Mouse (Mus musculus): ENCODE measurements at regions not wholly inside any gene's neighbourhood (a gene's known extent, or its start where the extent isn't known, plus 50 kb on each side); places are given as distances from the start of the nearest gene placed in this dataset.

DNA sequence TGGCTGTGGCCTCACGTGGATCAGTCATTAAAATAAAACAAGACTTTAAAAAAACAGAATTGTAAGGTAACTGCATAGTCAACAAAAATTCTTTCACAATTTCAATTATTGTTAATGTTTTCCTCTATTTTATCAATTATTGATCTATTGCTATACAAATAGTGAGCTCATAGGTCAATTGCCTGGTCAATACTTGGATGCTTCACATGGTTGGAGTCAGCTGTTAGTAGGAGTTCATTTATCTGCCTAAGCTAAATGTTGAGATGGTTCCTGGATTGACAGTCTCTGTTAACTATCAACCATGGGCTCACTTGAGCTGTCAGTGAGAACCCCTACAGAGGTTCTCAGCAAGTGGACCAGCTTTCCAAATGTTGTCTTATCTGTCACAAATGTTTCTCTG is 955.7 kb downstream of the Fam19a2 start:
- Histone ChIP-seq H3K36me3 (ENCODE audit: insufficient read depth, low read length) (no peaks in the 10 kb centered on the region), H3K4me3 (replicated peaks; ENCODE audit: low read depth, low read length) (no peak overlapping the region), H3K9me3 (replicated peaks; ENCODE audit: low read length) (no peaks in the 10 kb centered on the region), H3K9ac (ENCODE audit: low read depth, low read length) (no peak overlapping the region), H3K4me1 (replicated peaks; ENCODE audit: insufficient read depth, low read length) (no peaks in the 10 kb centered on the region), H3K27me3 (ENCODE audit: insufficient read depth, low read length) (no peaks in the 10 kb centered on the region), H3K27ac (no peak overlapping the region), H3K4me2 (ENCODE audit: low read length) (no peak overlapping the region)
- 86% methylated on average over 1 of the region's 1 CpGs for WGBS
- DNase-seq (ENCODE audit: low spot score) (no peak), ATAC-seq (replicated peaks; ENCODE audit: low FRiP score, low read depth) (no peak)
- TF ChIP-seq CTCF (IDR thresholded peaks at IDR 0.05; ENCODE audit: low read depth) = no peak

DNA sequence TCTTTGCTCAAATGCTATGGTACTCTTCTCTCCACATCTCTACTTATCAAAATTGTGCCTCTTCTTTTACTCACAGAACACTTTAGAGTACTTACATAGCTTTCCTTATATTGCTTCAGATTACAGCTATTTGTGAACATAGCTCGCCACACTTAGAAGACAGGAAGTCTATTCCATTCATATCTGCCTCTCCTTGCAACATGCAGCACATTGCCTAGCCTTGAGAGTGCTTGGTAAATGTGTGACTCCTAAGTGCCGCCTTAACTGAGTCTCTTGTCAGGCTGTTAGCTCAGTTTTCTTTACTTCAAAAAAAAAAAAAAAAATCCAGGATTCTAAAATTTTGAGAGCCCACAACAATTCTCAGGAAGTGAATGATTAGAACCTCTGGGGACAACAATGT is 958.3 kb downstream of the Fam19a2 start:
- no peak for ATAC-seq (replicated peaks; ENCODE audit: low FRiP score, low read depth)
- TF ChIP-seq CTCF (IDR thresholded peaks at IDR 0.05; ENCODE audit: low read depth) = no peak
- no peak for DNase-seq (ENCODE audit: low spot score)
- no peaks in the 10 kb centered on the region for H3K4me1 ChIP-seq (replicated peaks; ENCODE audit: insufficient read depth, low read length)
- H3K36me3 ChIP-seq (ENCODE audit: insufficient read depth, low read length) = no peaks in the 10 kb centered on the region
- WGBS = 68% methylated on average over 2 of the region's 2 CpGs
- H3K9me3 ChIP-seq (replicated peaks; ENCODE audit: low read length) = no peaks in the 10 kb centered on the region
- no peaks in the 10 kb centered on the region for H3K27me3 ChIP-seq (ENCODE audit: insufficient read depth, low read length)
- H3K9ac ChIP-seq (ENCODE audit: low read depth, low read length) = no peak overlapping the region
- H3K4me2 ChIP-seq (ENCODE audit: low read length) = no peak overlapping the region
- H3K27ac ChIP-seq = no peak overlapping the region
- H3K4me3 ChIP-seq (replicated peaks; ENCODE audit: low read depth, low read length) = no peak overlapping the region

DNA sequence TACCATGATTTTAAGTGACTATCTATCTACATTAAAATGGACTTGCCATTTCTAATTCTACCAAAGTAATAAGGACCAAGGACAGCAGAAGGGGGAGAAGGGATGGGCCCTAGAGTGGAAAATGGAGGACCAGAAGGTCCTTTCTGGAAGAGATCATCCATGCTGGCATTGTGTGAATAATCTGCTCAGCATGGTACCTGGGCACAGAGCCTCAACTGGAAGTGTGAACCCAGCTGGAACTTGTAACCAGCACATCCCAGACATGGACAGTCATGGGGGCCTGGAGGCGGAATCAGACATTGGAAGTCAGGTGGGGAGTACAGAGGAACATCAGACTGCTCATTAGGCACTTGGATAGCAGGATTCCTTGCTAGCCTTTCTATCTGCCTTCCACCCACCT is 963.3 kb downstream of the Fam19a2 start:
- H3K9me3 ChIP-seq (replicated peaks; ENCODE audit: low read length) = no peaks in the 10 kb centered on the region
- H3K4me3 ChIP-seq (replicated peaks; ENCODE audit: low read depth, low read length) = no peak overlapping the region
- no peaks in the 10 kb centered on the region for H3K27me3 ChIP-seq (ENCODE audit: insufficient read depth, low read length)
- no peaks in the 10 kb centered on the region for H3K4me1 ChIP-seq (replicated peaks; ENCODE audit: insufficient read depth, low read length)
- H3K36me3 ChIP-seq (ENCODE audit: insufficient read depth, low read length) = no peaks in the 10 kb centered on the region
- no peak for ATAC-seq (replicated peaks; ENCODE audit: low FRiP score, low read depth)
- no peak for DNase-seq (ENCODE audit: low spot score)
- no peak overlapping the region for H3K27ac ChIP-seq
- TF ChIP-seq CTCF (IDR thresholded peaks at IDR 0.05; ENCODE audit: low read depth) = no peak
- no peak overlapping the region for H3K4me2 ChIP-seq (ENCODE audit: low read length)
- WGBS = 96% methylated on average over 1 of the region's 1 CpGs
- H3K9ac ChIP-seq (ENCODE audit: low read depth, low read length) = no peak overlapping the region

DNA sequence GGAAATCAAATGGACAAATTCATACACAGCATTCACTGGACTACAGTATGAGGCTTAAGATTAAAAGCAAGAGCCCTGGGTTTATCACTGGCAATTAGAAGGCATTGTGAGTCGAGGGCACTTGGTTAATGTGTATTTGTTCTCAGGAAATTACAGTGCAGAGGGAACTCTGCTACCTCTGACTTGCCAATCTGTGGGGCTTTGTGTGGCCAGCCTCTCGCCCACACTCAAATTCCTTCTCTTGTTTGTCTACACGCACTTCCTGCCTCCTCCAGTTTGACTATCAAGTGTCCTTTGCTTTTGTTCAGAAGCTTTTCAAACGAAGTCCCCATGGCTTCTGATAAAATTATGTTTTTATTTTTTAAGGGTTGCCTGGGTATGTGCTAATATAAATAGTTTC is 985.6 kb downstream of the Fam19a2 start:
- no peak overlapping the region for H3K4me2 ChIP-seq (ENCODE audit: low read length)
- H3K27me3 ChIP-seq (ENCODE audit: insufficient read depth, low read length) = no peaks in the 10 kb centered on the region
- no peak overlapping the region for H3K9ac ChIP-seq (ENCODE audit: low read depth, low read length)
- WGBS = 10% methylated on average over 4 of the region's 4 CpGs
- 0 out of 2 replicates have a peak, but pooled peaks cover 4% of the 10 kb centered on the region for H3K4me1 ChIP-seq (replicated peaks; ENCODE audit: insufficient read depth, low read length)
- DNase-seq (ENCODE audit: low spot score) (peak; percentile 38), ATAC-seq (replicated peaks; ENCODE audit: low FRiP score, low read depth) (no peak)
- H3K36me3 ChIP-seq (ENCODE audit: insufficient read depth, low read length) = no peaks in the 10 kb centered on the region
- no peak for TF ChIP-seq CTCF (IDR thresholded peaks at IDR 0.05; ENCODE audit: low read depth)
- no peak overlapping the region for H3K4me3 ChIP-seq (replicated peaks; ENCODE audit: low read depth, low read length)
- no peaks in the 10 kb centered on the region for H3K9me3 ChIP-seq (replicated peaks; ENCODE audit: low read length)
- no peak overlapping the region for H3K27ac ChIP-seq

DNA sequence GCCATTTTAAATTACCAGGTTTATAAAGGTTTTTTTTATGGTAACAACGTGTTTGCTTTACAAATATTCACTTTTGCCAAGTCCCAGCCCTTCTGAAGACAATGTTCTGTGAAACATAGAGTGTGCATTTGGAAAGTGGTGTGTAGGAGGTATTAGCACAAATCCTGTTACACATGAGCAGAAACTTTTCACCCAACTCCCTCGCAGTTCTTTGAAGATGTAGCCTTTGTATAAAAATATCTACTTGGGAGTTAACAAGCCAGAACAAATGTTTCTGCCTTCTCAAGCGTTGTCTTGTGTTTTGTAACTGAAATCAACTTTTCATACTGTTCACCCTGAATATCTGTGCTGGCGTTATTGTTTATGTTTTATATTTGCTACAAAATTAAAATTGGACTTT is 986.2 kb downstream of the Fam19a2 start:
- Histone ChIP-seq H3K9ac (ENCODE audit: low read depth, low read length) (no peak overlapping the region), H3K4me3 (replicated peaks; ENCODE audit: low read depth, low read length) (no peak overlapping the region), H3K4me1 (replicated peaks; ENCODE audit: insufficient read depth, low read length) (0 out of 2 replicates have a peak, but pooled peaks cover 4% of the 10 kb centered on the region), H3K36me3 (ENCODE audit: insufficient read depth, low read length) (no peaks in the 10 kb centered on the region), H3K27me3 (ENCODE audit: insufficient read depth, low read length) (no peaks in the 10 kb centered on the region), H3K4me2 (ENCODE audit: low read length) (no peak overlapping the region), H3K27ac (no peak overlapping the region), H3K9me3 (replicated peaks; ENCODE audit: low read length) (no peaks in the 10 kb centered on the region)
- DNase-seq (ENCODE audit: low spot score) = peak; percentile 63
- no peak for ATAC-seq (replicated peaks; ENCODE audit: low FRiP score, low read depth)
- 17% methylated on average over 4 of the region's 4 CpGs for WGBS
- TF ChIP-seq CTCF (IDR thresholded peaks at IDR 0.05; ENCODE audit: low read depth) = no peak

DNA sequence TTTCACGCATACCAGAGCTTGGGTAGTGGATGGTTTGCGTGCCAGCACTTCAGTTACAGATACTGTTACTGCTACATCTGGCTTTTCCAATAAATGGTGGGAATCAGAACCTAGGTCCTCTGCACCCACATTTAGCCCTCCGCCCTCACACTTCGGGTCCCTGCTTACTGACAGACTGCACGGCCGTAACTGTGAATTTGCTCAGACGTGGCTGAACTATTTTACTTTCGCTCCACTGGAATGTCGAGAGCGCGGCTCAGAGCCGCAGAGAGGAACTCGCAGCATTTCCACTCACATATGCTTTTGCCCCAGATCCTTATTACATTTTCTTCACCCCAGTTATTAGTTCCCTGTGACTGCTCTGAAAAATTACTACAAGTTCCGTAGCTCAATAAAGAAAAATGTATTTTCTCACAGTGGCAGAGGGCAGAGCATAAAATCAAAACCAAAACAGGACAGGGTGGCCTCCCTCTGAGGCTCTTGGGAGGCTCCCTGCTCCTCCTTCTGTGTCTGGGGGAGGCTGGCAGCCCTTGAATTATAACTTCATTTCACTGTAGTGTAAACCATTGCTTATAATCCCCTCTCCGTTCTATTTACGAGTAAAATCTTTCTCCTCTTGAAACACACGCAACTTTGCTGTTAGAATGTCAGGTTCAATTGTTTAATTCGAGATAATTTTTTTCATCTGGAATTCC is 1024.7 kb downstream of the Fam19a2 start:
- H3K27ac ChIP-seq = no peak overlapping the region
- H3K4me2 ChIP-seq (ENCODE audit: low read length) = peak overlapping the region; percentile 51
- no peaks in the 10 kb centered on the region for H3K9me3 ChIP-seq (replicated peaks; ENCODE audit: low read length)
- no peak for TF ChIP-seq CTCF (IDR thresholded peaks at IDR 0.05; ENCODE audit: low read depth)
- no peaks in the 10 kb centered on the region for H3K36me3 ChIP-seq (ENCODE audit: insufficient read depth, low read length)
- ATAC-seq (replicated peaks; ENCODE audit: low FRiP score, low read depth) = no peak
- no peak overlapping the region for H3K9ac ChIP-seq (ENCODE audit: low read depth, low read length)
- WGBS = 37% methylated on average over 18 of the region's 18 CpGs
- peak overlapping the region; percentile 34 for H3K4me3 ChIP-seq (replicated peaks; ENCODE audit: low read depth, low read length)
- no peaks in the 10 kb centered on the region for H3K27me3 ChIP-seq (ENCODE audit: insufficient read depth, low read length)
- no peaks in the 10 kb centered on the region for H3K4me1 ChIP-seq (replicated peaks; ENCODE audit: insufficient read depth, low read length)
- peak; percentile 55 for DNase-seq (ENCODE audit: low spot score)

DNA sequence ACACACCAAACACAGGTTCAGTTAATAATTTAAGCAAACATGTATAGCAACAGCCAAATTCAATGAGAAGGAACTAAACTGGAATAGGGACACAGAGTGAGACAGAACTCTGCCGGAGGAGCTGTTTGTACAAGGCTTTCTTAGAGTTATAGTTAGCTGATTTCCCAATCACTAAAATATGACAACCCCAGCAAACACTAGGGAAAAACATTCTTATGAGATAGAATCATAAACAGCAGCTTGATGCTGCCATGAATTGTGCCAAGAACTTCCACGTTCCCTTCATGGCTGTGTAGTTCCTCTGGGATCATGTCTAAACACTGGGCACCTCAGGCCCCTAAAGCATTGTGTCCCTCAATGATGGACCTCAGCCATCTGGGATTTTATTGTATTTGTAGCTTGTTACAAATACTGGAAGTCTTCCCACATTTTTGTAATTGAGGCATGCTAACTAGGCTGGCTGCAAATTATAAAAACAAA is 1033.4 kb downstream of the Fam19a2 start:
- WGBS = 73% methylated on average over 2 of the region's 2 CpGs
- H3K27ac ChIP-seq = no peak overlapping the region
- H3K4me2 ChIP-seq (ENCODE audit: low read length) = no peak overlapping the region
- H3K9me3 ChIP-seq (replicated peaks; ENCODE audit: low read length) = no peaks in the 10 kb centered on the region
- H3K36me3 ChIP-seq (ENCODE audit: insufficient read depth, low read length) = no peaks in the 10 kb centered on the region
- DNase-seq (ENCODE audit: low spot score) = no peak
- no peak for ATAC-seq (replicated peaks; ENCODE audit: low FRiP score, low read depth)
- no peak overlapping the region for H3K4me3 ChIP-seq (replicated peaks; ENCODE audit: low read depth, low read length)
- no peak for TF ChIP-seq CTCF (IDR thresholded peaks at IDR 0.05; ENCODE audit: low read depth)
- H3K9ac ChIP-seq (ENCODE audit: low read depth, low read length) = no peak overlapping the region
- H3K4me1 ChIP-seq (replicated peaks; ENCODE audit: insufficient read depth, low read length) = no peaks in the 10 kb centered on the region
- H3K27me3 ChIP-seq (ENCODE audit: insufficient read depth, low read length) = no peaks in the 10 kb centered on the region
